Mouse (Mus musculus) testis, adult 2 months (tissue): ENCODE results near the gene Hps4. TPM values are rescaled to one million over a fixed set of nuclear protein-coding genes. Genes with fewer than 3 reads are reported as not detected.
"Not testable (repeated sequence)": the region's sequence is repeated elsewhere in the genome, so short reads cannot be mapped to it uniquely, and the experiment has no call there.

Experiments
- H3K27ac ChIP-seq: fragments of 200-500 bp; 2 replicates; pipeline ENCODE4 v1.5.1; 2012; ENCODE audit warnings: low read depth, low read length; ENCODE audit not compliant: control insufficient read depth, insufficient read depth
- H3K27me3 ChIP-seq: fragments of 200-500 bp; 2 replicates; pipeline ENCODE4 v1.6.1; 2012; ENCODE audit warnings: mild to moderate bottlenecking, low read length, moderate library complexity; ENCODE audit not compliant: control insufficient read depth, insufficient read depth
- H3K36me3 ChIP-seq: fragments of 200-500 bp; 2 replicates; pipeline ENCODE4 v1.6.1; 2012; ENCODE audit warnings: mild to moderate bottlenecking, low read length; ENCODE audit not compliant: control insufficient read depth, insufficient read depth
- H3K4me1 ChIP-seq: fragments of 200-500 bp; 2 replicates; pipeline ENCODE4 v1.6.1; 2012; ENCODE audit warnings: low read length; ENCODE audit not compliant: control insufficient read depth, insufficient read depth
- H3K4me3 ChIP-seq: fragments of 200-500 bp; 2 replicates; pipeline ENCODE4 v1.5.1; 2012; ENCODE audit warnings: low read depth, mild to moderate bottlenecking, low read length, moderate library complexity, mixed read lengths; ENCODE audit not compliant: control insufficient read depth
- CTCF ChIP-seq: fragments of 200-500 bp; IDR thresholded peaks from 2 replicates; pipeline ENCODE4 v1.5.1; 2012; ENCODE audit warnings: low read depth, mild to moderate bottlenecking, inconsistent platforms, low read length, moderate library complexity; ENCODE audit not compliant: control insufficient read depth, insufficient read depth, insufficient replicate concordance
- POLR2A ChIP-seq: fragments of 200-500 bp; IDR thresholded peaks from 2 replicates; pipeline ENCODE4 v1.6.1; 2012; ENCODE audit warnings: low read depth, mild to moderate bottlenecking, inconsistent platforms, low read length, moderate library complexity; ENCODE audit not compliant: control insufficient read depth
- polyA plus RNA-seq: library from polyadenylated mRNA; depleted of rRNA; stranded (reverse); fragments of >200 nt; gene quantifications from 2 replicates; pipeline ENCODE4 v1.2.3, GENCODE M21; 2012

Hps4 gene
- polyA plus RNA-seq, 1 experiment = 64.6 TPM

- Histone ChIP-seq H3K27ac (no peak overlapping the region), H3K4me3 (no peak overlapping the region), H3K27me3 (no peaks in the 10 kb centered on the region), H3K36me3 (no peaks in the 10 kb centered on the region), H3K4me1 (no peaks in the 10 kb centered on the region)
- TF ChIP-seq POLR2A (no peak), CTCF (no peak)
Observed at GRCm38 (mm10) chr5:112406017-112406416, 63.1 kb downstream of the Hps4 start.

DNA sequence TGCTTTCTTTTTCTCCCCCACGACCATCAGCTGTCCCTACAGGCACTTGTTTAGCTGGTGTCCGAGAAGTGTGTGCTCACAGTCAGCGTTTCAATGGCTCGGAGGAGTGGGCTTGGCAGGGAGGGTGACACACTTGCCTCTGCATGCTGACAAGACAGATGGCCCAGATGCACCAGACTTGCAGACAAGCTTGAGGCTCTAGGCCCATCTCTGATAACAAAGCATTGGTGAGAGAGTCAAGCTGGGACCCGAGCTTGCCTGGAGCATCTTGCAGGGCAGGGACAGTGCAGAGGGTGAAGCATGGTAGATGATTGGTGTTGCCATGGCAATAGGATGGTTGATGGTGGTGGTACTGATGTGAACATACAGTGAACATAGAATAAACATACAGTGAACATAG is 66.4 kb downstream of the Hps4 start:
- TF ChIP-seq CTCF (no peak), POLR2A (no peak)
- no peaks in the 10 kb centered on the region for H3K36me3 ChIP-seq
- H3K27me3 ChIP-seq = no peaks in the 10 kb centered on the region
- no peak overlapping the region for H3K27ac ChIP-seq
- no peak overlapping the region for H3K4me3 ChIP-seq
- peaks cover 5% of the 10 kb centered on the region for H3K4me1 ChIP-seq

GRCm38 (mm10) chr5:112411072-112411471 is 68.2 kb downstream of the Hps4 start:
- peaks cover 5% of the 10 kb centered on the region for H3K4me1 ChIP-seq
- H3K4me3 ChIP-seq = no peak overlapping the region
- TF ChIP-seq POLR2A (no peak), CTCF (no peak)
- no peaks in the 10 kb centered on the region for H3K27me3 ChIP-seq
- no peak overlapping the region for H3K27ac ChIP-seq
- no peaks in the 10 kb centered on the region for H3K36me3 ChIP-seq

DNA sequence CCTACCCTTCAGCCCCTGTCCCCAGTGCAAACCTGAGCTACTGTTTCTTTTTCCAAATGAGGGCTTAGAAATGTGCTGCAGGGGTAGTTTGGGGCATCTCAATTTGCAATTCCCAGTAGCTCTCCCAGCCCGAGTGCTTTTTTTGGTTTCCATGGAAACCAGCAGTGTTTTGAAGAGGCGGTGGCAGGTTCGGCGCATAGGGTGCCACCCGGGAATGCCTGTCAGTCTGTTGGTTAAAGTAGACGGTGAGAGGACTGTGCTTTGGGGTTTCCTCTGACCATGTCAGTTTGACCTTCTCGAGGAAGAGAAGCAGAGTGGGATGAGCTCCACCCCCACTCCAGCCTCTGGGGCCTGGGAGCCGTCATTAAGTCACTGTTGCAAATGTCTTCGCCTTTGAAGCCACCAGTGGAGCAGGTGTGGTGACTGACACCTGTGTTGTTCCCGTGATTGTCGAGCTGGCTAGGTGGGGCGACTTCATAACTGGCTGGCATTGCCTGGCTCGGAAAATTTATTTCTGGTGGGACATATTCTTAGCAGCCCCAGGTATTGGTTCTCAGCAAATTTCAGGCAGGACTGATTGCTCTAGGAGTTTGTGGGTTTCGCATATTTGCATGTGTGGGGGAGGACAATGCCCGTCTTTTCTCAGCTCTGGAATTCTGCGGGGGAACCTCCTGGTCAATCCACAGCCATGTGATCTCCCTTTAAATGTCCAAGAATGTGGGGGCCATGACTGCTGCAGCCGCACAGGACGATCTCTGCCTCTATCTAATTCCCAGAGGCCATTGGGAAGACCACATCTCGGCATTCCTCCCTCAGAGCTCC is 68.8 kb downstream of the Hps4 start:
- H3K36me3 ChIP-seq = no peaks in the 10 kb centered on the region
- H3K4me3 ChIP-seq = no peak overlapping the region
- no peak overlapping the region for H3K27ac ChIP-seq
- TF ChIP-seq POLR2A (no peak), CTCF (no peak)
- H3K27me3 ChIP-seq = no peaks in the 10 kb centered on the region
- peaks cover 5% of the 10 kb centered on the region for H3K4me1 ChIP-seq

- not testable (repeated sequence) for H3K27ac ChIP-seq, H3K4me1 ChIP-seq, H3K27me3 ChIP-seq, H3K4me3 ChIP-seq, H3K36me3 ChIP-seq
Observed at GRCm38 (mm10) chr5:112412781-112413180, 69.9 kb downstream of the Hps4 start.

DNA sequence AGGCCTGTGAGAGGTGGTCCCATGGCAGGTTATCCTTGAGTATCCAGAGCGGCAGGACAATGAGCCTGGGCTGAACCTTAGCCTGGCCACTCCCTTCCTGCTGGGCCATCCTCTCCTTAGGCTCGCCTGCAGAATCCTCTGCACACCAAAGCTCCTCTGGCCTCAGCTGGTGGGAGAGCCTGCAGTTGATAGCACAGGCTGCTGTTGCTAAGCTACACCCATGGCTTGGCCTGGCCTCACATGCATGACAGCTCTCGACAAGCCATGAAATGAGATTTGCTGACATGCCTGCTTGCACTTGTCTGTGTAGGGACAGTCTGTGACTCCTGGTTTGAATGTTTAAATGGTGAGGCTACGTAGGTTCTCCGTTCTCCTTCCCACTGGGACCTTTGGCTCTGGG is 73.8 kb downstream of the Hps4 start:
- Histone ChIP-seq H3K27me3 (no peaks in the 10 kb centered on the region), H3K27ac (no peak overlapping the region), H3K4me3 (no peak overlapping the region), H3K4me1 (peaks cover 4% of the 10 kb centered on the region), H3K36me3 (no peaks in the 10 kb centered on the region)
- TF ChIP-seq POLR2A = no peak
- TF ChIP-seq CTCF = no peak

GRCm38 (mm10) chr5:112418023-112418422 is 75.1 kb downstream of the Hps4 start:
- Histone ChIP-seq H3K4me1 (peaks cover 2% of the 10 kb centered on the region), H3K27ac (no peak overlapping the region), H3K4me3 (no peak overlapping the region), H3K27me3 (no peaks in the 10 kb centered on the region), H3K36me3 (no peaks in the 10 kb centered on the region)
- TF ChIP-seq POLR2A (no peak), CTCF (no peak)

DNA sequence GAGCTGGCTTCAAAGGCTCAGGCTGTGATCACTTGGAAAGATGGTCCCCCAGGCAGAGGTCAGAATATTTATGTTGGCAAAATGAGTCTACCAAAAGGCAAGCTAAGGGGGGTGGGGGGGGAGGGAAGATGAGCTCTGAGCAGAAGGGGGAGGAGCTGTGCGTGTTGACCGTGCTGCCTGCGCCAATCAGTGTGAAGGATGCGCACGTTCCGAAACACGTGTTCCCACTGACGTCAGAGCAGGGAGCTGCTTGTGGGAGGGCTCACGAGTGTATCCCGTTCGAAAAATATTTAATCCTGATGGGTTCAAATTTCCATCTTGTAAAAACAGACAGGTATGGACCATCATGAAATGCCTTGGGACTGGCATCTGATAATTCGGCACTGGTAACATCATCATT is 76.7 kb downstream of the Hps4 start:
- no peaks in the 10 kb centered on the region for H3K27me3 ChIP-seq
- no peak overlapping the region for H3K4me3 ChIP-seq
- no peak overlapping the region for H3K27ac ChIP-seq
- H3K4me1 ChIP-seq = peaks cover 2% of the 10 kb centered on the region
- no peak for TF ChIP-seq POLR2A
- no peaks in the 10 kb centered on the region for H3K36me3 ChIP-seq
